Mouse (Mus musculus): Measurements from ENCODE around the gene Zmym3.
"Not testable (repeated sequence)": the region's sequence is repeated elsewhere in the genome, so short reads cannot be mapped to it uniquely, and the experiment has no call there.

Gene Zmym3

GRCm38 (mm10) chrX:101376190-101376968 is 44.3 kb downstream of the Zmym3 start, which contains the start of gene Gjb1:
Gene Gjb1, plus strand, starts transcription at chrX:101376378.
- DNase-seq (ENCODE audit: extremely low read depth, low read depth): no peak

- no peak for DNase-seq (ENCODE audit: extremely low read depth, low read depth)
Observed at GRCm38 (mm10) chrX:101372946-101373345, 47.7 kb downstream of the Zmym3 start.

- no peak for DNase-seq (ENCODE audit: extremely low read depth, low read depth)
Observed at GRCm38 (mm10) chrX:101370573-101370972, 50.1 kb downstream of the Zmym3 start.

- no peak for DNase-seq (ENCODE audit: extremely low read depth, low read depth)
Observed at GRCm38 (mm10) chrX:101369001-101369400, 51.6 kb downstream of the Zmym3 start.

GRCm38 (mm10) chrX:101358902-101359301 is 61.7 kb downstream of the Zmym3 start:
- not testable (repeated sequence) for DNase-seq (ENCODE audit: extremely low read depth, low read depth)

Measured in MEL-GATA-1-ER (cell line).